Mouse (Mus musculus) liver, embryonic 14.5 days (tissue): Measurements from ENCODE around the gene Bpgm.

Source experiments
- CTCF ChIP-seq: IDR thresholded peaks from 2 replicates; pipeline ENCODE4 v1.5.1; 2016; ENCODE audit warnings: antibody characterized with exemption, low read depth, control low read depth
- EP300 ChIP-seq: IDR thresholded peaks from 2 replicates; pipeline ENCODE4 v1.6.1; 2016; ENCODE audit warnings: antibody characterized with exemption, low read depth

DNA sequence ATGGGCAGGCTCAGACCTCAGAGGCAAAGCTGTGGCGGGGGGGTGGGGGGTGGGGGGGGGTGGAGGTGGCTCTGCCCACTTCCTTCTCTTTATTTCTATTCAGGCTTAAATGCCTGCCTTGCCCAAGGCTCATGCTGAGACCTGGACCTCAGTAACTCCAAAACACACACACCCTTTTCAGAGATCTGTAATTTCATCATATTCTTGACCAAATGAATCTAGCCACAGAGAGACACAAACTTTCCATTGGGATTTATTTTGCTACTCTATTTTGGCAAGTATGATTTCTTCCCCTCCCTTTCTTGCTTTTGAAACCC, 39.7 kb downstream of the Bpgm start:
- TF ChIP-seq CTCF (no peak), EP300 (no peak)
